Mouse (Mus musculus) right cerebral cortex, postnatal 36 days (tissue): ENCODE measurements around the gene Stxbp3.

Experiments used
- DNase-seq, 2 experiments: peaks; one replicate each; pipeline ENCODE4 v3.0.0; 2022; ENCODE audit warnings: low spot score in 2 of 2, mixed read lengths in 1 of 2

Stxbp3 gene

GRCm38 (mm10) chr3:108796386-108796785 lies 43.9 kb downstream of the Stxbp3 start:
- DNase-seq, result no peak

GRCm38 (mm10) chr3:108795554-108796299 lies 44.6 kb downstream of the Stxbp3 start:
- DNase-seq, result no peak

- no peak for DNase-seq
These were observed 45.5 kb downstream of the Stxbp3 start for GRCm38 (mm10) chr3:108794780-108795179.

- DNase-seq, result no peak
These were observed 47.9 kb downstream of the Stxbp3 start for GRCm38 (mm10) chr3:108792420-108792819.

- peak in 1 of 2 experiments; percentile 16 for DNase-seq
These were observed 49.1 kb downstream of the Stxbp3 start for GRCm38 (mm10) chr3:108791054-108791706.

- no peak for DNase-seq
These were observed 49.8 kb downstream of the Stxbp3 start for GRCm38 (mm10) chr3:108790499-108790898.

- no peak for DNase-seq
These were observed 51.0 kb downstream of the Stxbp3 start for GRCm38 (mm10) chr3:108789299-108789698.

- no peak for DNase-seq
These were observed 51.9 kb downstream of the Stxbp3 start for GRCm38 (mm10) chr3:108788455-108788794.

GRCm38 (mm10) chr3:108787754-108788454 lies 52.4 kb downstream of the Stxbp3 start:
- no peak for DNase-seq

- DNase-seq, result no peak
These were observed 53.8 kb downstream of the Stxbp3 start for GRCm38 (mm10) chr3:108786520-108786919.

- no peak for DNase-seq
These were observed 57.9 kb downstream of the Stxbp3 start for GRCm38 (mm10) chr3:108782364-108782895.

GRCm38 (mm10) chr3:108781884-108782270 lies 58.4 kb downstream of the Stxbp3 start:
- no peak for DNase-seq

GRCm38 (mm10) chr3:108781238-108781883 lies 59.0 kb downstream of the Stxbp3 start:
- DNase-seq, result peak; percentile 33 to 49

GRCm38 (mm10) chr3:108778761-108779540 lies 61.4 kb downstream of the Stxbp3 start:
- no peak for DNase-seq

GRCm38 (mm10) chr3:108772811-108773210 lies 67.5 kb downstream of the Stxbp3 start:
- no peak for DNase-seq

- DNase-seq, result peak; percentile 61 to 66
These were observed 68.1 kb downstream of the Stxbp3 start for GRCm38 (mm10) chr3:108772211-108772610.

GRCm38 (mm10) chr3:108770725-108771368 lies 69.5 kb downstream of the Stxbp3 start:
- peak; percentile 49 to 60 for DNase-seq

- no peak for DNase-seq
These were observed 70.8 kb downstream of the Stxbp3 start for GRCm38 (mm10) chr3:108769547-108769946.

GRCm38 (mm10) chr3:108767416-108767815 lies 72.9 kb downstream of the Stxbp3 start:
- no peak for DNase-seq

GRCm38 (mm10) chr3:108766943-108767342 lies 73.4 kb downstream of the Stxbp3 start:
- DNase-seq, result no peak

- DNase-seq, result no peak
These were observed 74.8 kb downstream of the Stxbp3 start for GRCm38 (mm10) chr3:108765476-108765875.
